Mouse (Mus musculus) layer of hippocampus, adult 18-20 months (tissue): ENCODE data around the gene Slit3. TPM values are rescaled to one million over a fixed set of nuclear protein-coding genes. Genes with fewer than 3 reads are reported as not detected.

Experiments used
- DNase-seq, 2 experiments: peaks; one replicate each; pipeline ENCODE4 v3.0.0; 2022; ENCODE audit warnings: low spot score in 2 of 2
- total RNA-seq, 2 experiments: library from RNA; stranded (reverse); gene quantifications; 2 replicates each; pipeline ENCODE4 v1.2.3; 2021

Gene Slit3
- total RNA-seq, 2 experiments from 2014 or later, result 91.5 to 93.5 TPM

DNA sequence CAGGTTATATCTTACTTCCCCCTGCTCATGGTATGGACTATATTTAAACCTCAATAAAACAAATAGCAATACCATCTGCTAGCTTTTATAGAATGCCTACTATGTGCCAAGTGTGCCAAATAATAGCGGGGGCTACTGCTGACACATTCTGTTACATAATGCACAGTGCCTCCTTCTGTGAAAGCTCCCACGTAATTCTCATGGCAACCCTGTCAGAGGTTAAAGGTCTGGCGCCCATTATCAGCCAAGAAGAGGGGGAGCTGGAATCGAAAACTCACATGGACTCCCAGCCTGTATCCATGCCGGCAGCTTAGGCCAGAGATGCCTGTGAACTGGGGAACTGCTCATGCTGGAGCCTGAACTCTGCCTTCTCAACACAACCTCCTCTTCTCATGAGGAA, 548.5 kb downstream of the Slit3 start:
- DNase-seq, result peak in 1 of 2 experiments; percentile 67

DNA sequence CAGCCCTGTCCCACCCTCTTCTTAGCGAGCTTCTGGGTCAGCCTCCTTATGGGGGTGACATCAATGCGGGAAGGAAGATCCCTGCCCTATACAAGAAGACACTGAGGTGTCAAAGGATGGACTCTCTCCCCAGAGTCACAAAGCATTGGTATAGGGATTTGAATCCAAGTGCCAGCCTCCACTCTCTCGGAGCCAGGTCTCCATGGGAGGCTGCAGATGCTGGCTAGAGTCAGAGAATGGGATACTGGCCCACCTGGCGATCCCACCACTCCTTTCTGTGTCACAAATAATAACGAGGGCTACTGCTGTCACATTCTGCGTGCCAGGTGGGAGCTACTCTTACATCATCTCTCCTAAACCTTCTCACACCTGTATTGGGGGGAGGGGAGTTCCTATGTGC, 549.2 kb downstream of the Slit3 start:
- DNase-seq, result no peak

DNA sequence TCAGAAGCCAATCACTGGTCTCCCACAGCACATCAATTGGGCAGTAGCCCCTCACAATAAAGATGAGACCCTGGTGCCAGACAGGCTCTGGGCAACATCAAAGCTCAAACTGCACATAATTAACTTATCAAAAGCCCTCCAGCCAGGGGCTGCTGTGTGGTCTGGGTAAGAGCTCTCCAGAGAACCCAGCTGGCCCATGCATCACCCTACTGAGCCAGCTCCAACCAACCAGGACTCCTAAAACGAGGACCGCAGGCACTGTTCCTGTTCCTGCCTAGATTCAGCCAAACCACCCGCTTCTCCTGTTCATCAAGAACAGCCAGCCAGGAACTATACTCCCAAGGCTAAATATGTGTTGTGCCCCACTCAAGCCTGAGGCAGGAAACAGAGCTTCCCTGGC, 549.7 kb downstream of the Slit3 start:
- DNase-seq, result no peak

DNA sequence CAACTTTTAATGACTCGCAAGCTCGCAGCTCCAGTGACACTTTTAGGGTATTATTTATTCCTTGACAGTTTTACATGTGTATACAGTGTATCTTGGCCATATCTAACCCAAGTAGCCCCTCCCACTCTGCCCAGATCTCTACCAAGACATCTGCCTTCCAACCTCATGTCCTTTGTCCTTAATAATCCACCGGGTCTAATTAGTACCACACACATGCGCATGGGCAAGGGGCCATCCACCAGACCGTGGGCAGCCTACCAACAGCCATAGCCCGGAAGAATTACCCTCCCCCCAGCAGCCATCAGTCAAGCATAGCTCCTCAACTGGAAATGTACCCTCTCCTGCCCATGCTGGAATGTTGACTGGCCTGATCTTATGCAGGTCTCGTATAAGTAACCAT, 552.0 kb downstream of the Slit3 start:
- DNase-seq, result no peak

DNA sequence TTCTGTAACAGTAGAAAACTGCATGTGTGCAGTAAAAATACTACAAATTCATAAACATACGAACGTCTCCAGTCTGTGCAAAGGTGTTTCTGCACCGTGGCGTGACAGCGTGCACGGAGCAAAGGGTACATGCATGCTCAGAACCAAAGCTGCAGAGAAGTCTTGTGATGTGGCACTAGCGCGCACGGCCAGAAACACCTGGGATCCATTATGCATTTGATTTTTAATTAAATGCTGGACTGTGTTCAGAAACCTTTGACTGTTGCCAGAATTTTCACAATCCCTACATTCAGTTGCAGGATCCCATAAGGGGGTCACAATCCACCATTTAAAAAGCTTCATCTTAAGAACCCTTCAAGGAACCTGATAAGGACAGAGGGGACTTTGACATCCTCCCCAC, 553.2 kb downstream of the Slit3 start:
- no peak for DNase-seq

DNA sequence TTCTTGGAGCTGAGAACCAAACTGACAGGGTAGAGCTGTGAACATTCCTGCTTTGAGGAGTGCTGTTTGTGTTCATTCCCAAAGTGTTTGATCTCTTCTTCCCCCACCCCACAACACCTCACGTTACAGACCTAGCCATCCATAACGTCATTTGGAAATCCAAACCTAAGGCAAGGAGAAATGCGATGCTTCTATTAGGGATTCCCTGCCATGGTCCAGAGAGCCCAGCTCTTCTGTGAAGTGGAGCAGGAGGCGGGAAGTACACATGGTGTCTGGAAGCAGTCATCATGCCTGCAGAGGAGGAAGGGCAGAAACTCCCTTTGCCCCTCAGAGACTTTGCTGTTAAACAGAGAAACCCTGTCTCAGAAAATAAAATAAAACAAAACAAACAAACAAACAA, 555.7 kb downstream of the Slit3 start:
- no peak for DNase-seq

DNA sequence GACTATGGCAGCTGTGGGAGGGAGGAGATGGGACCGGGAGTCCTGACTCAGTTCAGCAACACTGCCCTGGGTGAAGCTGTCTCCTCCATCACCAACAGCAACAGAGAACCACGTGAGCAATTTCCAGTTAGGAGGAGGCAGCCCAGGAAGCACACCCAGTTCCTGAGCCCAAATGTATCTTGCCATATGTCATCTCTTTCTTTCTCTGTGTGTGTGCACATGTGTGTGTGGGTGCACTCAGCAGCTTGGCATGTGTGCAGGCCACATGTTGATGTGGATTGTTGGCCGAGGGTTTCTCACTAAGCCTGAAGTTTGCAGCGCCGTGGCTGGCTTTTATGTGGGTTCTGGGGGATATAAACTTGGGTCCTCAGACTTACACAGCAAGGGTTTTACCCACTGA, 559.0 kb downstream of the Slit3 start:
- DNase-seq, result peak; percentile 79 to 94

DNA sequence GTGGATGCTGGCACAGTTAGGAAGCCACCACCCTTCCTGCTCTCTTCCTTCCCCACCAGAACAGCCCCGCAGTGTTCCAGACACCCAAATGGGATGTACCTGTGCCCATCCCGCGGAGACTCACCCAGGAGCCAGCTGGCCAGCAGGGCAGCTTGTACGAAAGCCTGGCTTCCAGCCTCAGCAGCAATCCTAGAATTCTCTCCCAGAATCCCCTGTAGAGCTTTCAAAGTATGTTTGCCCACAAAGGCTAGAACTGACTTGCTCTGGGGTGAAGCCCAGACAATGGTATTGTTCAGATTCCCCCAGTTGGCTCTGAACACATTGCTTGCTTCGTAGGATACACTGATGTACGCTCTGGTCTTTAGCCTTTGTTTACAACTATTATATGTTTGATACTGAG, 566.3 kb downstream of the Slit3 start:
- no peak for DNase-seq

DNA sequence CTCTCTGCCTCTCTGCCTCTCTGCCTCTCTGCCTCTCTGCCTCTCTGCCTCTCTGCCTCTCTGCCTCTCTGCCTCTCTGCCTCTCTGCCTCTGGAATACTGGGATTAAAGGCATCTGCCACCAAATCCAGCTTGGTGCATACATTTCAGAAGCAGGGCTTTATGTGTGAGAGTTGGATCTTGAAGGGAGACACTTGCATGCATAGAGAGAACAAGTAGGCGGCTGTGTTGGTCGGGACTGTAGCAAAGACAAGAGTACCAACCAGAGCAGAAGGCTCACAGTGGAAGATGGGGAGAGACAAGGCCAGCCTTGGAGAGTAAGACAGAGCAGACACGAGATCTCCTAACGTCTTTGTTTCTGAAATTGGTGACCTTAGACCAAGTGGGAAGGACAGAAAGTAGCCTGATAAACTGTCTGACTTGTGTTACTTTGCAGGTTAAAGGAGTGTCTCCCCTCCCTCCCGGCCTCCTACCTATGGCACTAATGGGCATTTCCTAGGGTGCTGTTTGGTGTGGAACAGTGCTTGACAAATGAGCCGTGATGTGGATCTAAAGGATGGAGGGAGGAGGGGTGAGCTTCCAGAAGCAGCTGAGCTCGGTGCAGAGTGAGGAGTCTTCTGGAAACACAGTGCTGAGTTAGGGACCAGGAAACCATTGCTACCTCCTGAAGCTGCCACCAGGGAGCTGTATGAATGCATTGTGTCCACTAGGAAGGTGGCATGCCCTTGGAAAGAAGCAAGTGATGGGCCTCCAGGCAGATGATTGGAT, 569.7 kb downstream of the Slit3 start:
- no peak for DNase-seq

DNA sequence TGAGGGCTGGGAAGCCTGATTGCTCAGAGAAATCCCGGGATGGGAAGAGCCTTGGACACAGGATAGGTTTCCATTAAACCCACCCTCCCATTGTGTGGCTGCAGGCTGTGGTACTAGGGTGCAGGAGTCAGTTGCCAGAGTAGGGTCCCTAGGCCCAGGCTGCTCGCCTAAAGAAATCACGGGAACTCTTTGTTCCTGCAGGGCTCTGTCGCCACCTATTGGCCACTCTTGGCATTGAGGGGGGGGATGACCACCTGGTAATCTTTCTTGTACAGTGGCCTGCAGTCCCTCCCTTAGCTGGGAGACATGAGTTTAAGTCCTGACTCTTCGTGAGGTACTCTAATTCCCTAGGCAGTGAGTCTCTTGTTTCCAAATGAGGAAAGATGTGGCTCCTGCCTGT, 572.1 kb downstream of the Slit3 start:
- DNase-seq, result peak in 1 of 2 experiments; percentile 67

DNA sequence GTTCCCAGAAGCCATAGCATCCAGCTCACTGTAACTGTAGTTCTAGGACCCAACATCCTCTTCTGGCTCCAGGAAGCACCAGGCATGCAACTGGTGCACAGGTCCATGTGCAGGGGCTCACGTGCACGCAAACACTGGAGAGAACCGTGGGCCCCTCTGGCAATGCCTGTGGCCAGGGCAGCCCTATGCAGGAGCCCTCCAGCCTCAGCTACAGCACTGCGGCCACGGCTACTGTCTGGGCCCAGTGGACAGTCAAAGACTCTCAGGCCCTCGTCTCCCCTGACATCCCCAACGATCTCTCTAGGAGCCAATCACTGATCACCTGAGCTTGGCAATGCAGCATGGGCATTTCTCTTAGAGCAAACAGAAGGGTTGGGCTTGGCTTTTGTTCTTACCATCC, 572.6 kb downstream of the Slit3 start:
- no peak for DNase-seq

DNA sequence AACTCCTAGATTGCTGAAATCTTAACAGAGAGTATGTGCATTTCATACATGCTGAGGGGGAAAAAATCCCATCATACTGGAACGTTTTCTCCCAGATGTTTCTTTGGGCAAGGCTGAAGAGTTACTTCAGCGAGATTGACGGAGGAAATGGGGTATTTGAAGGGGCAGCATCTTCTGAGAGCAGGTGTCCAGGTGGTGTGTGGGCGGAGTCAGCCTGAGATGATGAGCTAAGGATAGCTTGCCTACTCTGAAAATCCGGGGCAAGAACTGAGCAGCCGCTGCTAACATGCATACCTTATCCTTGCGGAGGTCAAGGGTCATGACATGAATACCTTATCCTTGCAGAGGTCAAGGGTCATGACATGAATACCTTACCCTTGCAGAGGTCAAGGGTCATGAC, 576.5 kb downstream of the Slit3 start:
- DNase-seq, result no peak

DNA sequence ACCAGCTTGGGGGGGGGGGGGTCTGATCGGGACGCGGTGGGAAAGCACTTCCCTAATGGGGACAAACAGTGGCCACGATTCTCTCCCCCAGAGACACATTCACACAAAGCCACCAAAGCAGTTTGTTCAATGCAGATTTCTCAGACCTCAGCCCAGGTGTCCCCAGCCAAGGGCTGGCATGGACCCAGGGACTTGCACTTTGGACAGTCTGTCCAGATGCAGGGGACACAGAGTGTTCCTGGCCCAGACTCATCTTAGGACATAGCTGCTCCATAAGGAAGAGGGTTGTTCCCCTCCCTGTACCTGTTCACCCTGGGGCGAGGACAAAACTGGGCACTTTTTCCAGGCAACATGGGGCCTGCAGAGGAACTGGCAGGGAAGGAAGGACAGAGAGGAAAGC, 577.9 kb downstream of the Slit3 start:
- DNase-seq, result no peak

DNA sequence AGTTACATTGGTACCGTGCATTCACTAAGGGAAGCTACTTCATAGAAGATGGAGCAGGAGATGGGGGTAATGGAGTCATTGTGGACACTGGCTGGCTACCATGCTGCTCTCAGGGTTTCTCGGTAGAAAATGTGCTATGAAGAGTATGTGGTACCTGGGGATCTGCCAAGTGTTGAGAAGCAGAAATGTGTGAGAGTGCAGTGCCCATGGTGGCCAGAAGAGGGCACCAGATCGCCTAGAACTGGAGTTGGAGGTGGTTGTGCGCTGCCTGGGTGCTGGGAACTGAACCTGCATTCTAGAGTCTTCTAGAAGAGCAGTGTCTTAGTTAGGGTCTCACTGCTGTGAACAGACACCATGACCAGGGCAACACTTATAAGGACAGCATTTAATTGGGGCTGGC, 582.4 kb downstream of the Slit3 start:
- DNase-seq, result no peak

DNA sequence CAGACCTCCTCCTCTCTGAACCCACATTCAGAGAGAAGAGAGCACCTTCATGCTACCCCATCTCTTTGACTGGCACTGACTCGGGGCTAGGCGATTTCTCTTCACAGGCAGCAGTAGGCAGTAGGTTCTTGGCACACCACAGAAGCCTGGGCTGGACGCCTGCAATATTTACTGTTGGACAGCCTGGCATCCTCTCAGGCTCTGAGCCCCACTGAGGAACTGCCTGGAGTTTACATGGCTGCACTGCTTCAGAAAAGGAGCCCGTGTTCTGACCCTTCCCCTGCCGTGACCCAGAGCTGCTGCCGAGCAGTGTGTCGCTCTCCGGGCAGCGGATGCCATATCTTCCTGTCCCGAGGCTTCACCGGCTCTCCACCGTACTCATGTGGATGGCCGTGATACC, 583.4 kb downstream of the Slit3 start:
- DNase-seq, result no peak

DNA sequence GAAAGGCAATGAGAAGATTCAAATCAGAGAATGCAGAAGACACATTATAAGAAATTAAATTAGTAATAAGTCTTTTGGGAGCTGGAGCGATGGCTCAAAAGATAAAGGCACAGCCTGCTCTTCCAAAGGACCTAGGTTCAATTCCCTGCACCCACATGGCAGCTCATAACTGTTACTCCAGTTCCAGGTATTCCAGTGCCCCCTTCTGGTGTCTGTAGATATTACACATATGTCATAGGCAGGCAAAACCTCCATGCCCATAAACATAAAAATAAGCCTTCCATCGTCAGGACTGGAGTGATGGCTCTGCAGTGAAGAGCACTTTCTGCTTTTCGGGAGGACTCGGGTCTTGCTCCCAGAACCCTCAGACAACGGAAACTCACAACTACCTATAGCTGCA, 583.9 kb downstream of the Slit3 start:
- no peak for DNase-seq

DNA sequence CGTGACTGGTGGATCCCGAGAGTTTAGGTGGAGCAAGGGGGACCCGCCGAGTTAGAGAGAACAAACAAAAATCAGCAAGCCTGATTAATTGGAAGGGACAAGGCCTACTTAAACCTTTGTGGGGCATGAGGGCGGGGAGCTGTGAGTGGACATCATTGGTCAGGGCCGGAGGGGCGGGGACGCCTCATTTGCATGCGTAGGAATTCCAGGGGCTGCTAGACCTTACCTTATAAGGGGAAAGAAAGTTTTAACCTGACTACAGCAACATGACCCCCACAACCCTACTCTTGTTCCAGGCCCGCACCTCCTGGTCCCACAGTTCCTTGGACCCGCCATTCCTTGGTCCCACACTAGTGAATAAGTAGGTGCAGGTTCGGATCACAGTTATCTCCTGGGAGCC, 586.4 kb downstream of the Slit3 start:
- DNase-seq, result no peak

DNA sequence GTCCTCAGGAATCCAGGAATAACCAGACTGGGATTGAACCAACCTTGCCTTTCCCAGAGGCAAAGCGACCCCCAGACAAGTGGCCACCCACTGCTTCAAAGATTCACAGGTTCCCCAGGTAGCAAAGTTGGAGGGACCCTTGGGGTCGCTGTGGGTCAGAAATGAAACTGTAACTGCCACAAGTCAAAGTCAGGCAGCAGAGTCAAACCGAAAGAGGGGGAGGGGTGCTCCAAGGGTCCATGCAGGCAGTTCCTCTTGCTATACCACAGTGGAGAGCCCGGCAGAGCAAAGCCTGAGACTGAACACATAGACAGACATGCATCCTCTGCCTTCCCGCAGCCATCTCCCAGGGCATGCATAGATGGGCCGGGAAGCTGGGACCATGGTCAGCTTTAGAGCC, 590.3 kb downstream of the Slit3 start:
- no peak for DNase-seq

DNA sequence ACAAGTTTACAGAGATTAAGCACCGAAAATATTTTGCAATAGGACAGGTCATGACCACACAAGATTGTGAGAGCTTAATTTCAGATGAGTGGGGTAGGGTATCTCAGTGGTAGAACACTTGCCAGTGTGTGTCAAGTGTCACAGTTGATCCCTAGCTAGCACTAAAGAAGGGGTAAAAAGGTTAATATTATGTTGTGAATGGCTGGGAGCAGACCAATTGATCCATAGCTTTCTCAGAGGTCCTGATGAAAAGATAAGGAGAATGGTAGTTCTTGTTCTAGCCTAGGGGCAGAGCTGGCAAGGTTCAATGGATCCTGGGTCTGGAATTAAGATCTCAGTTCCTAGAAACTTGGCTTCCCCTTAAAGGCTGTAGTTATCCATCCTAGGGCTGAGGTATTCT, 597.9 kb downstream of the Slit3 start:
- DNase-seq, result no peak

DNA sequence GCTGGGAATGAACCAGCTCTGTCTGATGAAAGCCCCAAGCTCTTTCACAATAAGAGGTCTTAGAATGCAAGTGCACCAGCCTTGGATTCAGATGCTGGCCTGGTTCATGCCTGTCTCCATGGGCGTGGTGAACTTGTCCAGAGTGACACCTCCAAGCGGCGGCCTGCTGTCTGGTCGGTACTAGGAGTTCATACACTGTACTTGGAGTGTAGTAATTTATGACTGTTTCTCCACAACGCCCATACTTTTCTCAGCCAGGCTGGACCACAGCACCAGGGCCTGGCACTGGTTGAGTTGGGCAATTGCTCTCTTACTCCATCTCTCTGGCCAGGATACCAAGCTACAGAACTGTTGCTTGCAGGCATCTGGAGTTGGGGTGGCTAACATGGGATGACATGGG, 602.9 kb downstream of the Slit3 start:
- DNase-seq, result no peak

DNA sequence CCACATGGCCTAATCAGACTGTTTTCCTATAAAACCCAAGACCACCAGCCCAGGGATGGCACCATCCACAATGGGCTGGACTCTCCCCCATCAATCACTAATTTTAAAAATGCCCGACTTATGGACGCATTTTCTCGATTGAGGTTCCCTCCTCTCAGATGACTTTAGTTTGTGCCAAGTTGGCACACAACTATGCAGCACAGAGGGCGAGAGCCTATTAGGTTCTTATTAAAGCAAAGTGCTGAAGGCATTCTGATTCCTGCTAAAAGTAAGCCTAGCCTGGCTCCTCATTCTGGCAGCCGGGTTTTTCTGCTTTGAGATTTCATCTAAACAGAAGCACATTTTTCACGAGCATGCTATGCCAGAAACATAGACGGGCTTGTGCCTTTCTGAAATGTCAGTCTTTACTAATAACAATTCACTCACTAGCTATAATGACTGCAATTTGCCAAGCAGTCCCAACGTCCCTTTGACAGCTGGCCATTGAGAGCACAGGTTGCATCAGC, 605.4 kb downstream of the Slit3 start:
- peak in 1 of 2 experiments; percentile 36 for DNase-seq

DNA sequence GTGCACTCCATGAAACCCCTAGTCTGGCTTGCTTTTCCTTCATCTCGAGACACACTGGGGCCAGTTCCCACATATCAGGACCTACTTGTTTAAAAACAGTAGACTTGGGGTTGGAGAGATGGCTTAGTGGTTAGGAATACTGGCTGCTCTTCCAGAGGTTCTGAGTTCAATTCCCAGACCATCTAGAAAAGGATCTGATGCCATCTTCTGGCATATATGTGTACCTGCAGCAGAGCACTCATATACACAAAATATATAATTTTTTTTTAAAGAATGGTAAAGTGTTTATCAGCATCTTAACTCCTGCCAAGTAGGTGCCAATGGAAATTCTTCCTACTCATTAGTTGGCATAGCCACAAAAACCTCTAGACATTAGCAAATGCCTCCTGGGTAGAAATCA, 607.2 kb downstream of the Slit3 start:
- DNase-seq, result no peak

DNA sequence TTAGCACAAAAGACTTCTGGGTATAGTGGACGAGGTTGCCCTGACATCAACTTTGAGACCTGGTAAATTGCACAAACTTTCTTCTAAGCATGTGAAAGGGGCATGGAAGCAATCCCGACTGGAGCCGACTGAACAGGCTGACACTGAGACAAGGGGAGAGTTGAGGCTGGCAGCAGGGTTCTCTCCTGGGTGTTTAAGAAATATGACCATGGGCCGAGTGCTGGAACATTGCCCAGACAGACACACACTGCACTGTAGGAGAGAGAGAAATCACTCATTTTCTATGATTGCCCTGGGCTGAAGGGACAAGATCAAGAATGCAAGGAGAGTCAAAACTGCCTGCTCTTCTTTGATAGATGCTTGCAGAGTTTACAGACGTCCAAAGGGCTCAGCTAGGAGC, 608.2 kb downstream of the Slit3 start:
- no peak for DNase-seq
